Mouse (Mus musculus) myocyte (in vitro differentiated cells): ENCODE measurements around the gene Iqub. TPM values are rescaled to one million over a fixed set of nuclear protein-coding genes. Genes with fewer than 3 reads are reported as not detected.

Source experiments
- H3K27me3 ChIP-seq: one replicate; pipeline ENCODE4 v1.6.1; 2011; ENCODE audit not compliant: control insufficient read depth, insufficient read depth, insufficient read length
- H3K36me3 ChIP-seq: one replicate; pipeline ENCODE4 v1.6.1; 2011; ENCODE audit not compliant: control insufficient read depth, insufficient read depth
- H3K4me2 ChIP-seq: one replicate; pipeline ENCODE4 v1.6.1; 2011; ENCODE audit warnings: low read depth, control low read depth
- H3K4me3 ChIP-seq: one replicate; pipeline ENCODE4 v1.5.1; 2011; ENCODE audit warnings: mild to moderate bottlenecking, control low read depth, moderate library complexity
- H3K79me2 ChIP-seq: one replicate; pipeline ENCODE4 v1.6.1; 2011; ENCODE audit not compliant: control insufficient read depth, insufficient read depth
- H3ac ChIP-seq: one replicate; pipeline ENCODE4 v1.6.1; 2011; ENCODE audit not compliant: control insufficient read depth, insufficient read length
- CEBPB ChIP-seq: IDR thresholded peaks from 2 replicates; pipeline ENCODE4 v1.6.1; 2011; ENCODE audit warnings: mild to moderate bottlenecking, moderate library complexity; ENCODE audit not compliant: poor library complexity, insufficient read depth, severe bottlenecking
- E2F4 ChIP-seq: IDR thresholded peaks from one replicate; pipeline ENCODE4 v1.6.1; 2011; ENCODE audit warnings: mild to moderate bottlenecking, control low read depth, moderate library complexity; ENCODE audit not compliant: insufficient read depth
- MAX ChIP-seq: IDR thresholded peaks from one replicate; pipeline ENCODE4 v1.6.1; 2011; ENCODE audit warnings: low read depth, mild to moderate bottlenecking, control low read depth
- MYOD1 ChIP-seq, 3 experiments: IDR thresholded peaks; one replicate each; pipeline ENCODE4 v1.6.1; 2011; ENCODE audit warnings: control low read depth in 2 of 3, low read depth in 2 of 3, mild to moderate bottlenecking in 2 of 3, moderate library complexity in 1 of 3; ENCODE audit not compliant: insufficient read length in 2 of 3, control insufficient read depth in 1 of 3
- MYOG ChIP-seq, 3 experiments: IDR thresholded peaks; one replicate each; pipeline ENCODE4 v1.6.1; 2011; ENCODE audit warnings: control low read depth in 2 of 3, low read depth in 2 of 3, mild to moderate bottlenecking in 2 of 3; ENCODE audit not compliant: insufficient read length in 2 of 3, control insufficient read depth in 1 of 3, insufficient read depth in 1 of 3
- POLR2A ChIP-seq: IDR thresholded peaks from one replicate; pipeline ENCODE4 v1.6.1; 2011; ENCODE audit warnings: low read depth, mild to moderate bottlenecking, control low read depth, moderate library complexity; ENCODE audit not compliant: insufficient read length
- POLR2AphosphoS2 ChIP-seq: IDR thresholded peaks from one replicate; pipeline ENCODE4 v1.6.1; 2011; ENCODE audit warnings: low read depth, control low read depth; ENCODE audit not compliant: insufficient read length
- REST ChIP-seq: IDR thresholded peaks from one replicate; pipeline ENCODE4 v1.6.1; 2011; ENCODE audit warnings: mild to moderate bottlenecking, control low read depth, moderate library complexity; ENCODE audit not compliant: insufficient read depth, insufficient read length
- SRF ChIP-seq: IDR thresholded peaks from one replicate; pipeline ENCODE4 v1.6.1; 2011; ENCODE audit warnings: low read depth; ENCODE audit not compliant: control insufficient read depth, insufficient read length
- TCF12 ChIP-seq: IDR thresholded peaks from one replicate; pipeline ENCODE4 v1.6.1; 2011; ENCODE audit warnings: mild to moderate bottlenecking, control low read depth; ENCODE audit not compliant: poor library complexity, insufficient read depth, severe bottlenecking
- TCF3 ChIP-seq: IDR thresholded peaks from one replicate; pipeline ENCODE4 v1.6.1; 2011; ENCODE audit warnings: low read depth, control low read depth; ENCODE audit not compliant: insufficient read length
- USF1 ChIP-seq: IDR thresholded peaks from one replicate; pipeline ENCODE4 v1.6.1; 2011; ENCODE audit warnings: low read depth, mild to moderate bottlenecking, control low read depth, moderate library complexity
- polyA plus RNA-seq: library from polyadenylated mRNA; unstranded; fragments of >200 nt; fragmentation: generic; extraction: Trizol; gene quantifications from one replicate; pipeline ENCODE4 v1.2.1, GENCODE M21; 2012; ENCODE audit warnings: missing spikeins

Gene Iqub
- polyA plus RNA-seq, 1 experiment = not detected

- no peak overlapping the region for H3ac ChIP-seq
- TF ChIP-seq MAX = no peak
- TF ChIP-seq MYOG (IDR thresholded peaks at IDR 0.05; ENCODE audit: control insufficient read depth in 1 of 3, insufficient read depth in 1 of 3, insufficient read length in 2 of 3, low read depth in 2 of 3) = no peak
- TF ChIP-seq SRF = no peak
- TF ChIP-seq CEBPB = no peak
- TF ChIP-seq MYOD1 (IDR thresholded peaks at IDR 0.05; ENCODE audit: control insufficient read depth in 1 of 3, insufficient read length in 2 of 3, low read depth in 2 of 3) = no peak
- TF ChIP-seq TCF12 = no peak
- no peak for TF ChIP-seq E2F4
- no peak for TF ChIP-seq REST
- H3K79me2 ChIP-seq = no peaks in the 10 kb centered on the region
- H3K4me3 ChIP-seq = no peak overlapping the region
- no peak overlapping the region for H3K4me2 ChIP-seq
- H3K27me3 ChIP-seq = no peaks in the 10 kb centered on the region
- H3K36me3 ChIP-seq = no peaks in the 10 kb centered on the region
These were observed 28.3 kb downstream of the Iqub start for GRCm38 (mm10) chr6:24486530-24486929.

GRCm38 (mm10) chr6:24470571-24471132, 44.2 kb downstream of the Iqub start:
- TF ChIP-seq MYOG (IDR thresholded peaks at IDR 0.05; ENCODE audit: control insufficient read depth in 1 of 3, insufficient read depth in 1 of 3, insufficient read length in 2 of 3, low read depth in 2 of 3) (no peak), REST (no peak), MAX (no peak), TCF12 (no peak), E2F4 (no peak)
- H3K36me3 ChIP-seq = no peaks in the 10 kb centered on the region
- no peak overlapping the region for H3ac ChIP-seq
- H3K4me3 ChIP-seq = no peak overlapping the region
- no peaks in the 10 kb centered on the region for H3K79me2 ChIP-seq
- no peaks in the 10 kb centered on the region for H3K27me3 ChIP-seq
- no peak overlapping the region for H3K4me2 ChIP-seq

DNA sequence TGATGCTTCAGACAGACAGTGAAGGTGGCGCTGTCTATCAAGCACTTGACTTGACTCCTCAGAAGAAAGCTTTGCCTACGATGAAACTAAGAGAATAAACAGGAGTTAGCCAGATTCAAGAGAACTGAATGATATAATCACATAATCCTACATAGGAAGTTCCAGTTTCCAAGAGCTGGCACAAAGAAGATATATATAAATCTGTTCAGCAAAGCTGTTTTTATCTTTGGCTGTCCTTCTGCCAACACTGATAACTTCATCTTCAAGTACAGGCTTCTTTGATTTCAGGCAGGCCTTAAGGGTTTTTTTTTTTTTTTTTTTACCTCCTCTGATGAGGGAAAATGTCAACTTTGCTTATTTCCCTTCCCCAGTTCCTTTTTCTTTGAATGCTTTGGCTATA, 44.7 kb downstream of the Iqub start:
- TF ChIP-seq CEBPB = no peak
- TF ChIP-seq MYOD1 (IDR thresholded peaks at IDR 0.05; ENCODE audit: control insufficient read depth in 1 of 3, insufficient read length in 2 of 3, low read depth in 2 of 3) = no peak
- no peak for TF ChIP-seq TCF3
- TF ChIP-seq USF1 = no peak
- no peak for TF ChIP-seq SRF
- TF ChIP-seq E2F4 = no peak
- TF ChIP-seq TCF12 = no peak
- TF ChIP-seq POLR2A = no peak
- TF ChIP-seq REST = no peak
- no peak for TF ChIP-seq POLR2AphosphoS2
- no peak for TF ChIP-seq MAX
- no peak for TF ChIP-seq MYOG (IDR thresholded peaks at IDR 0.05; ENCODE audit: control insufficient read depth in 1 of 3, insufficient read depth in 1 of 3, insufficient read length in 2 of 3, low read depth in 2 of 3)
- Histone ChIP-seq H3ac (no peak overlapping the region), H3K36me3 (no peaks in the 10 kb centered on the region)

GRCm38 (mm10) chr6:24456097-24456496, 58.8 kb downstream of the Iqub start:
- H3K27me3 ChIP-seq = no peaks in the 10 kb centered on the region

More for the DNA sequence above, 44.7 kb downstream of the Iqub start:
- no peaks in the 10 kb centered on the region for H3K27me3 ChIP-seq
- H3K4me2 ChIP-seq = no peak overlapping the region
- H3K4me3 ChIP-seq = no peak overlapping the region
- no peaks in the 10 kb centered on the region for H3K79me2 ChIP-seq

DNA sequence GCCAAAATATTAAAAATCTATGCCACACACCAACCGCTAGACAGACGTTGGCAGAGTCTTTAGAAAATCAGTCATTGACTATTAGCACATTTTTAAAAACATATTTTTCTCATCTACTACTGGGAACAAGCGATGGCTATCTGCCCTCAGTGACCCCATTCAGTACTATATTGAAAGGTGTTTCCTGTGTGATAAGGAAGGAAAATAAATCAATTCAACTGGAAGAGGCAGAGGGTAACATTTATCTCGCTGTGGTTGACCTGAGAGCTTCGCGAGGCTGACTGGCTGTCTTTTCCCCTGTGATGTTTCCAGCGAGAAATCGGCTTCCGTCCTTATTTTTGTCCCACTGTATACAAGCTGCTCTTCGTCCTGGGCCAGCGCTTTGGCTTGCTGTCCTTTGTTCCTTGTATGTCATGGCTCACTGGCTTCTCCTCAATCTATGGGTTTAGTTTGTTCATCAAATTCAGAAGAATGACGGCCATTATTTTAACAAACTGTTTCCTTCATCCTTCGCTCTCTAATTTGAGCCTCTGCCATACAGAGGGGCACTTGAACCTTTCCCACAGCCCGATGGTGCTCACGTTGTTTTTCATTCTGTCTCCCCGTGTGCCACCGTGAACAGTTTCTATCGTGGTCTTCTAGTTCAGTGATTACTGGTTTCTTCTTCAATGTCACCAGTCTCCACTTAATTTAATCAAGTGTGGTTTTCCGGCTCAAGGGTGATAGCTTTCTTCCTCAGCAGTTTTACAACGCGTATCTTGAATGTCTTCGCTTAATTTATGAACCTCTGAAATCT, 63.6 kb downstream of the Iqub start:
- no peak for TF ChIP-seq POLR2A
- TF ChIP-seq POLR2AphosphoS2 = no peak
- no peaks in the 10 kb centered on the region for H3K27me3 ChIP-seq
- no peaks in the 10 kb centered on the region for H3K36me3 ChIP-seq
- no peaks in the 10 kb centered on the region for H3K79me2 ChIP-seq
- H3K4me3 ChIP-seq = no peak overlapping the region
- no peak overlapping the region for H3ac ChIP-seq
- H3K4me2 ChIP-seq = no peak overlapping the region

More at GRCm38 (mm10) chr6:24456097-24456496, 58.8 kb downstream of the Iqub start:
- Histone ChIP-seq H3K4me3 (no peak overlapping the region), H3K36me3 (no peaks in the 10 kb centered on the region), H3K79me2 (no peaks in the 10 kb centered on the region), H3ac (no peak overlapping the region), H3K4me2 (no peak overlapping the region)
- TF ChIP-seq MYOG (IDR thresholded peaks at IDR 0.05; ENCODE audit: control insufficient read depth in 1 of 3, insufficient read depth in 1 of 3, insufficient read length in 2 of 3, low read depth in 2 of 3) = no peak
- TF ChIP-seq TCF3 = no peak
- no peak for TF ChIP-seq MAX
- TF ChIP-seq E2F4 = no peak
- no peak for TF ChIP-seq REST
- no peak for TF ChIP-seq POLR2AphosphoS2
- TF ChIP-seq CEBPB = no peak
- no peak for TF ChIP-seq POLR2A
- no peak for TF ChIP-seq TCF12
- TF ChIP-seq SRF = no peak
- no peak for TF ChIP-seq USF1
- no peak for TF ChIP-seq MYOD1 (IDR thresholded peaks at IDR 0.05; ENCODE audit: control insufficient read depth in 1 of 3, insufficient read length in 2 of 3, low read depth in 2 of 3)
